Mouse (Mus musculus) midbrain, embryonic 11.5 days (tissue): ENCODE measurements around the gene Yae1d1. TPM values are rescaled to one million over a fixed set of nuclear protein-coding genes. Genes with fewer than 3 reads are reported as not detected.

ENCODE experiments used
- ATAC-seq: fragments of 200-750 bp; cut with Nextera tagmentation; 2 replicates; pipeline ENCODE4 v1.8.0; 2017; ENCODE audit warnings: moderate TSS enrichment, moderate library complexity; ENCODE audit not compliant: low FRiP score
- DNase-seq: peaks from one replicate; pipeline ENCODE4 v3.0.0; 2015; ENCODE audit warnings: low spot score; ENCODE audit errors: missing footprints
- H3K27ac ChIP-seq: fragments of 300-500 bp; sonication (generic); 2 replicates; pipeline ENCODE4 v1.5.1; 2014; ENCODE audit warnings: low read depth, low read length
- H3K27me3 ChIP-seq: fragments of 300-500 bp; sonication (generic); 2 replicates; pipeline ENCODE4 v1.6.1; 2014; ENCODE audit warnings: mild to moderate bottlenecking, low read length, moderate library complexity, mixed read lengths; ENCODE audit not compliant: control insufficient read depth, insufficient read depth
- H3K36me3 ChIP-seq: fragments of 300-500 bp; sonication (generic); 2 replicates; pipeline ENCODE4 v1.6.1; 2014; ENCODE audit warnings: mild to moderate bottlenecking, low read length, moderate library complexity, mixed read lengths; ENCODE audit not compliant: control insufficient read depth, insufficient read depth
- H3K4me1 ChIP-seq: fragments of 300-500 bp; sonication (generic); 2 replicates; pipeline ENCODE4 v1.6.1; 2014; ENCODE audit warnings: low read length; ENCODE audit not compliant: control insufficient read depth, insufficient read depth
- H3K4me2 ChIP-seq: fragments of 300-500 bp; sonication (generic); 2 replicates; pipeline ENCODE4 v1.6.1; 2014; ENCODE audit warnings: mild to moderate bottlenecking, moderate library complexity
- H3K4me3 ChIP-seq: fragments of 300-500 bp; sonication (generic); 2 replicates; pipeline ENCODE4 v1.5.1; 2014; ENCODE audit warnings: low read depth, low read length
- H3K9ac ChIP-seq: fragments of 300-500 bp; sonication (generic); 2 replicates; pipeline ENCODE4 v1.6.1; 2014; ENCODE audit warnings: low read length
- H3K9me3 ChIP-seq: fragments of 300-500 bp; sonication (generic); 2 replicates; pipeline ENCODE4 v1.6.1; 2016; ENCODE audit warnings: low read length; ENCODE audit not compliant: control insufficient read depth
- WGBS: fragments of 180-500 bp; shearing (Covaris S2); extraction: QIAGEN DNeasy Blood & Tissue Kit; methylation state at CpG from one replicate; pipeline ENCODE4 v1.1.7; 2014; 5-methylcytosine and 5-hydroxymethylcytosine counted together
- polyA plus RNA-seq: library from polyadenylated mRNA; unstranded; fragments of >200 nt; fragmentation: Nextera tagmentation; extraction: Ambion mirVana; gene quantifications from 2 replicates; pipeline ENCODE4 v1.2.1, GENCODE M21; 2014

Yae1d1 gene
- polyA plus RNA-seq, 1 experiment from 2014 or later: 93.0 TPM

GRCm38 (mm10) chr13:17943306-17944077 is 49.7 kb downstream of the Yae1d1 start:
- Histone ChIP-seq H3K27ac (peak overlapping the region; percentile 93), H3K4me2 (peak overlapping the region; percentile 81), H3K9ac (peak overlapping the region; percentile 90), H3K4me1 (peaks cover 10% of the 10 kb centered on the region), H3K9me3 (no peaks in the 10 kb centered on the region), H3K27me3 (no peaks in the 10 kb centered on the region), H3K4me3 (peak overlapping the region; percentile 94), H3K36me3 (no peaks in the 10 kb centered on the region)
- under 1% methylated on average over 61 of the region's 70 CpGs for WGBS
- DNase-seq: peak; percentile 93
- ATAC-seq: peak; percentile 78

GRCm38 (mm10) chr13:17942338-17942737 is 50.8 kb downstream of the Yae1d1 start:
- ATAC-seq: no peak
- H3K4me3 ChIP-seq: no peak overlapping the region
- H3K9me3 ChIP-seq: no peaks in the 10 kb centered on the region
- 76% methylated on average over 6 of the region's 6 CpGs for WGBS
- peaks cover 10% of the 10 kb centered on the region for H3K4me1 ChIP-seq
- H3K27ac ChIP-seq: no peak overlapping the region
- no peak for DNase-seq
- no peak overlapping the region for H3K9ac ChIP-seq
- no peaks in the 10 kb centered on the region for H3K27me3 ChIP-seq
- H3K4me2 ChIP-seq: no peak overlapping the region
- H3K36me3 ChIP-seq: no peaks in the 10 kb centered on the region

Other genes with a start within 250 kb of the Yae1d1 start
- gene Cdk13, start 188.3 kb downstream of the Yae1d1 start, polyA plus RNA-seq: 15.8 and 17.1 TPM in 2 replicates
- 137 and 138 TPM in 2 replicates for gene Rala, start 49.1 kb downstream of the Yae1d1 start, polyA plus RNA-seq